Mouse (Mus musculus) hindbrain, embryonic 15.5 days (tissue): Measurements from ENCODE around the gene Gnb3. TPM values are rescaled to one million over a fixed set of nuclear protein-coding genes. Genes with fewer than 3 reads are reported as not detected.

Source experiments
- ATAC-seq: fragments of 200-750 bp; cut with Nextera tagmentation; 2 replicates; pipeline ENCODE4 v1.8.0; 2017; ENCODE audit warnings: low read depth, moderate number of reproducible peaks, moderate TSS enrichment; ENCODE audit not compliant: low FRiP score
- H3K27ac ChIP-seq: fragments of 300-500 bp; sonication (generic); replicated peaks from 2 replicates; pipeline ENCODE4 v1.5.1; 2015; ENCODE audit warnings: mild to moderate bottlenecking, inconsistent platforms
- H3K27me3 ChIP-seq: fragments of 300-500 bp; sonication (generic); 2 replicates; pipeline ENCODE4 v1.6.1; 2015; ENCODE audit warnings: control low read depth, inconsistent platforms
- H3K36me3 ChIP-seq: fragments of 300-500 bp; sonication (generic); 2 replicates; pipeline ENCODE4 v1.6.1; 2015; ENCODE audit warnings: control low read depth, inconsistent platforms
- H3K4me1 ChIP-seq: fragments of 300-500 bp; sonication (generic); replicated peaks from 2 replicates; pipeline ENCODE4 v1.6.1; 2015; ENCODE audit warnings: control low read depth, inconsistent platforms
- H3K4me2 ChIP-seq: fragments of 300-500 bp; sonication (generic); 2 replicates; pipeline ENCODE4 v1.6.1; 2015; ENCODE audit warnings: moderate library complexity, mild to moderate bottlenecking, inconsistent platforms
- H3K4me3 ChIP-seq: fragments of 300-500 bp; sonication (generic); 2 replicates; pipeline ENCODE4 v1.5.1; 2015; ENCODE audit warnings: mild to moderate bottlenecking, inconsistent platforms
- H3K9ac ChIP-seq: fragments of 300-500 bp; sonication (generic); 2 replicates; pipeline ENCODE4 v1.6.1; 2015; ENCODE audit warnings: inconsistent platforms
- H3K9me3 ChIP-seq: fragments of 300-500 bp; sonication (generic); 2 replicates; pipeline ENCODE4 v1.6.1; 2016; ENCODE audit warnings: control low read depth, inconsistent platforms
- WGBS: fragments of 180-500 bp; shearing (Covaris S2); methylation state at CpG from one replicate; pipeline ENCODE4 v1.1.7; 2015; 5-methylcytosine and 5-hydroxymethylcytosine counted together
- polyA plus RNA-seq: library from polyadenylated mRNA; unstranded; fragments of >200 nt; fragmentation: Nextera tagmentation; extraction: Ambion mirVana; gene quantifications from 2 replicates; pipeline ENCODE4 v1.2.1, GENCODE M21; 2015

The Gnb3 gene
- 0.83 and 3.3 TPM in 2 replicates for polyA plus RNA-seq

GRCm38 (mm10) chr6:124840241-124841167 is at the start of gene Gnb3:
Gnb3 (minus strand) TSS chr6:124840275.
- Histone ChIP-seq H3K36me3 (peaks cover 10% of the 10 kb centered on the region; the same call in 1 of the 2 replicates), H3K27ac (no peak within 1 kb of the TSS; the same call in 1 of the 2 replicates), H3K4me1 (peaks cover 4% of the 10 kb centered on the region; the same call in 1 of the 2 replicates), H3K4me3 (no peak within 1 kb of the TSS), H3K9me3 (no peaks in the 10 kb centered on the region), H3K4me2 (no peak within 1 kb of the TSS), H3K27me3 (no peaks in the 10 kb centered on the region), H3K9ac (no peak within 1 kb of the TSS)
- no peak for ATAC-seq
- whole genome bisulfite sequencing, result 38% methylated on average over 15 of the region's 15 CpGs

- H3K4me1 ChIP-seq, result no peaks in the 10 kb centered on the region
- no peak overlapping the region for H3K4me2 ChIP-seq
- 92% methylated on average over 6 of the region's 6 CpGs for WGBS
- H3K27ac ChIP-seq, result no peak overlapping the region
- no peak for ATAC-seq
- no peak overlapping the region for H3K9ac ChIP-seq
- H3K36me3 ChIP-seq, result no peaks in the 10 kb centered on the region
- no peaks in the 10 kb centered on the region for H3K27me3 ChIP-seq
- H3K9me3 ChIP-seq, result no peaks in the 10 kb centered on the region
- H3K4me3 ChIP-seq, result no peak overlapping the region
Measured at GRCm38 (mm10) chr6:124888555-124889125, 48.6 kb upstream of the Gnb3 start.

DNA sequence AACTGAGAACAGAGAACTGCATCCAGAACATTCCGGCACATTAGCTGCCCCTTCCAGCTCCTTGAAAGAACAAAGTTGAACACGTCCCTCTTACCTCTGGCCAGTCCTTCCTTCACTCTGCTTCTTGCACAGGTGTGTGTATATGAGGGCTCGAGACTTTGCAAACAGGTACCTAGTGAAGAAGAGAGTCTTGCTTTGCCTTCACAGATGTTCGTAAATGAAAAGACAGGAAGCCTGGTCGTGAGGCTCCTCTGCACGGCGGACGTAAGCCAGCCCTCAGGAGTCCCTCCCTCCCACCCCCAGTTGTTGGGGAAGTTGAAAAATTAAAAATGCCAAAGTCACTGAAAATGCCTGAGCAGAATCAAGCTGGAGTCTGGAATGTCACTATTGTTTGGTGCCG is 47.9 kb upstream of the Gnb3 start, which contains the start of gene Cd4:
Gene Cd4, minus strand, starts transcription at position 236 of the 400 bp plus-strand sequence.
- 93% methylated on average over 9 of the region's 9 CpGs for WGBS
- no peak within 1 kb of the TSS for H3K9ac ChIP-seq
- no peaks in the 10 kb centered on the region for H3K27me3 ChIP-seq
- no peaks in the 10 kb centered on the region for H3K4me1 ChIP-seq
- H3K27ac ChIP-seq, result no peak within 1 kb of the TSS
- no peak within 1 kb of the TSS for H3K4me2 ChIP-seq
- H3K36me3 ChIP-seq, result no peaks in the 10 kb centered on the region
- no peak within 1 kb of the TSS for H3K4me3 ChIP-seq
- ATAC-seq, result no peak
- H3K9me3 ChIP-seq, result no peaks in the 10 kb centered on the region

- Histone ChIP-seq H3K27me3 (no peaks in the 10 kb centered on the region), H3K9me3 (no peaks in the 10 kb centered on the region), H3K4me3 (no peak overlapping the region), H3K4me2 (no peak overlapping the region), H3K27ac (no peak overlapping the region), H3K9ac (no peak overlapping the region), H3K4me1 (no peaks in the 10 kb centered on the region), H3K36me3 (no peaks in the 10 kb centered on the region)
- 87% methylated on average over 8 of the region's 8 CpGs for WGBS
- ATAC-seq, result no peak
Measured at GRCm38 (mm10) chr6:124885956-124886381, 45.9 kb upstream of the Gnb3 start.

DNA sequence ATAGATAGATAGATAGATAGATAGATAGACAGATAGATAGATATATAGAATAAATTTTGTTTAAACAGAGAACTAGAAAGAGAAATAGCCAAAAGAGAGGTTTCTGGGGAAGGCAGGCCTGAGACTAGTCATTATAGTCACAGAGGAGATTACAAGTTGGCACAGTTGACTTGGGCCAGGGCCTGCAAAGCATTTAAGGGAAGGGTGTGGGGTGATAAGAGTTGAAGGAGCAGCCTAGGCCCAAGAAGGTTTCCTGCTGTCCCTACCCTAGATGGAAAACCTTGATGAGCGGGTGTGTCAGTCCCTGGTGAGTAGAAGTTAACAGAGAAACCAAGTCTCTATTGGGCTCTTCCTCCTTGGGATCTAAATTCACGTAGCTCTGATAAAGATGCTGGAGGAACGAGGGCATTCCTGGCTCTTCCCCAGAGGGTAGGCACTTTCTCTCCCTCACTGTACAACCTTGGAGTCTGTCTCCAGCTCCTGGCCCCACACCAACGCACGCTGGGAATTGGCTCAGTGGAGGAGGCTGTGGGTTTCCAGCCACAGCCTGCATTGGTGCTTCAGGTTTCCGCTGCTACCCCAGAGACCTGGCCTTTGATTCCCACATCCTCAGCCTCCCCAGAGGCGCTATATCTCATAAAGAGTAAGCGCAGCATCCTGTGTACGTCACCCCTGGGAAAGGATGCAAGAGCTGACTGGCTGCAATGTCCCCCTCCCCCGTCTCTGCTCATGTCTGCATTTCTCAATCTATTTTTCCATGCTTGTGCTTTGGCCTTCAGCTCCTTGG is 44.8 kb upstream of the Gnb3 start:
- Histone ChIP-seq H3K4me2 (no peak overlapping the region), H3K36me3 (no peaks in the 10 kb centered on the region), H3K27me3 (no peaks in the 10 kb centered on the region), H3K9ac (no peak overlapping the region), H3K9me3 (no peaks in the 10 kb centered on the region), H3K4me1 (no peaks in the 10 kb centered on the region), H3K27ac (no peak overlapping the region), H3K4me3 (no peak overlapping the region)
- 66% methylated on average over 10 of the region's 10 CpGs for WGBS
- no peak for ATAC-seq

DNA sequence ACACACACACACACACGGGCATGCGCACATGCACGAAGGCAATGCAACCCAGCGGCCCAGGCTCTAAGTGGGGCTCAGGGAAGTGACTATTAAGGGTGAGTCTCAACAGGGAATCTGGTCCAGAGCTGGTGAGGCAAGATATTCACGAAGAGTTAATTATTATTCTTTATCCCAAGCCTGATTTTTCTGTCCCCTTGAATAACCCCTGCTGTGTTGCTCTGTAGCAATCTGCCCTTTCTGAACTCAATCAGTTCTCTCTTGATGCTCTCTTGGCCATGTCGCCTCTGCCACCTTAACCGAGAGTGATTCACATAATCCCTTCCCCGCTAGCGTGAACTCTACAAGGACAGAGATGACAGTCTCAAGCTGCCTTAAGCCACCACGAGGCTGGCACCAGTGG is 43.3 kb upstream of the Gnb3 start:
- no peak overlapping the region for H3K27ac ChIP-seq
- H3K4me2 ChIP-seq, result no peak overlapping the region
- no peak for ATAC-seq
- no peak overlapping the region for H3K9ac ChIP-seq
- 72% methylated on average over 10 of the region's 10 CpGs for WGBS
- H3K27me3 ChIP-seq, result no peaks in the 10 kb centered on the region
- H3K9me3 ChIP-seq, result no peaks in the 10 kb centered on the region
- H3K4me1 ChIP-seq, result no peaks in the 10 kb centered on the region
- no peaks in the 10 kb centered on the region for H3K36me3 ChIP-seq
- H3K4me3 ChIP-seq, result no peak overlapping the region

DNA sequence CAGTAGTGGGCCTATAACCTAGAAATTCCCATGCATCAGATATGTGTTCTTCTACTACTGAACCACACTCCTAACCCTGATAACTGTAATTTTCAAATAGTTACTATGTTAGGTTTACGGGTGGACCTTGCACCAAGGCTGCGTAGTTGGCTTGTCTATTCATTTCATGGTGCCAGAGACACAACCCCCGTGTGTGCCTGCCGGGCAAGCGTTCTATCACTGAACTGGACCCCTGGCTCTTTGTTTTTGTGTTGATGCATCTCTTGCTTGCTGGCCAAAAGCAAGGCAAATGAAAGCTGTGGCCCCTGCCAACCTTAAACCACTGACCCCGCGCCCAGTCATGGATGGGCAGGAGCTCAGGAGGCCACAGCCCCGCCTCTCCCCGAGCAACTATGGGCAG is 41.7 kb upstream of the Gnb3 start:
- H3K36me3 ChIP-seq, result no peaks in the 10 kb centered on the region
- H3K27me3 ChIP-seq, result no peaks in the 10 kb centered on the region
- H3K4me3 ChIP-seq, result no peak overlapping the region
- no peaks in the 10 kb centered on the region for H3K4me1 ChIP-seq
- H3K9ac ChIP-seq, result no peak overlapping the region
- H3K4me2 ChIP-seq, result no peak overlapping the region
- ATAC-seq, result no peak
- H3K27ac ChIP-seq, result no peak overlapping the region
- WGBS, result 93% methylated on average over 9 of the region's 9 CpGs
- H3K9me3 ChIP-seq, result no peaks in the 10 kb centered on the region

DNA sequence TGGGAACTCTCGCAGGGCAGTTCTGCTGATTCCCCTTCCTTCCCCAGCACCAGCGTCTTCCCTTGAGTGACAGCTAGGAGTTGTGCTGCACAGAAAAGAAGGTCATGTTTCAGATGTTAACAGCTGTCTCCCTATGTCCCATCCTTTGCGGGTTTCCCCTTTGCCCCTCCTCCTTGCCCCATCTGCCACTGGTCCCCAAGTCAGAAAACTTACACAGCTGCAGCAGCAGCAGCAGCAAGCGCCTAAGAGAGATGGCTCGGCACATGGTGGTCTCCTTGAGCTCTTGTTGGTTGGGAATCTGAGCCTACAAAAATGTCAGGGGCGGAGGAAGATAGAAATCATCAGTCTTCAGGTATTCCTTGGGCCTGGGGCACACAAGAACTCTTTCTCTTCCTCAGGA is 39.3 kb upstream of the Gnb3 start:
- H3K4me2 ChIP-seq, result no peak overlapping the region
- H3K36me3 ChIP-seq, result no peaks in the 10 kb centered on the region
- H3K4me1 ChIP-seq, result no peaks in the 10 kb centered on the region
- no peak overlapping the region for H3K27ac ChIP-seq
- ATAC-seq, result no peak
- no peaks in the 10 kb centered on the region for H3K27me3 ChIP-seq
- WGBS, result 74% methylated on average over 6 of the region's 6 CpGs
- no peak overlapping the region for H3K9ac ChIP-seq
- no peaks in the 10 kb centered on the region for H3K9me3 ChIP-seq
- H3K4me3 ChIP-seq, result no peak overlapping the region

GRCm38 (mm10) chr6:124874348-124874747 is 34.3 kb upstream of the Gnb3 start:
- Histone ChIP-seq H3K4me2 (no peak overlapping the region), H3K4me3 (no peak overlapping the region), H3K27ac (no peak overlapping the region), H3K9ac (no peak overlapping the region), H3K36me3 (no peaks in the 10 kb centered on the region), H3K9me3 (no peaks in the 10 kb centered on the region), H3K4me1 (no peaks in the 10 kb centered on the region), H3K27me3 (no peaks in the 10 kb centered on the region)
- 61% methylated on average over 2 of the region's 3 CpGs for WGBS
- ATAC-seq, result no peak

- peak overlapping the region; percentile 98; the same call in 1 of the 2 replicates for H3K27ac ChIP-seq
- no peak overlapping the region for H3K4me3 ChIP-seq
- ATAC-seq, result no peak
- H3K4me1 ChIP-seq, result peaks cover 40% of the 10 kb centered on the region
- H3K4me2 ChIP-seq, result no peak overlapping the region
- no peaks in the 10 kb centered on the region for H3K36me3 ChIP-seq
- no peaks in the 10 kb centered on the region for H3K27me3 ChIP-seq
- no peak overlapping the region for H3K9ac ChIP-seq
- WGBS, result 65% methylated on average over 6 of the region's 7 CpGs
- no peaks in the 10 kb centered on the region for H3K9me3 ChIP-seq
Measured at GRCm38 (mm10) chr6:124866560-124866959, 26.5 kb upstream of the Gnb3 start.

- Histone ChIP-seq H3K4me1 (peaks cover 47% of the 10 kb centered on the region), H3K27me3 (no peaks in the 10 kb centered on the region)
Measured at GRCm38 (mm10) chr6:124865766-124866362, 25.8 kb upstream of the Gnb3 start.

More at GRCm38 (mm10) chr6:124865766-124866362, 25.8 kb upstream of the Gnb3 start:
- Histone ChIP-seq H3K4me2 (peak overlapping the region; percentile 3; the same call in 1 of the 2 replicates), H3K27ac (peak overlapping the region; percentile 98), H3K4me3 (no peak overlapping the region), H3K9ac (peak overlapping the region; percentile 32), H3K36me3 (no peaks in the 10 kb centered on the region), H3K9me3 (no peaks in the 10 kb centered on the region)
- no peak for ATAC-seq
- WGBS, result 47% methylated on average over 18 of the region's 18 CpGs
